Mouse (Mus musculus) Muller cell, postnatal 12 days (primary cell): ENCODE data around the gene Rsu1.
"Not testable (repeated sequence)": the region's sequence is repeated elsewhere in the genome, so short reads cannot be mapped to it uniquely, and the experiment has no call there.

ENCODE experiments used
- DNase-seq: peaks from one replicate; pipeline ENCODE4 v3.0.0-alpha.2; 2015; ENCODE audit errors: inconsistent ontology term

Gene Rsu1

GRCm38 (mm10) chr2:13224546-13224945, 46.7 kb downstream of the Rsu1 start:
- no peak for DNase-seq

- no peak for DNase-seq
Measured at GRCm38 (mm10) chr2:13223451-13223850, 47.8 kb downstream of the Rsu1 start.

GRCm38 (mm10) chr2:13220141-13220540, 51.1 kb downstream of the Rsu1 start:
- DNase-seq, result no peak

DNA sequence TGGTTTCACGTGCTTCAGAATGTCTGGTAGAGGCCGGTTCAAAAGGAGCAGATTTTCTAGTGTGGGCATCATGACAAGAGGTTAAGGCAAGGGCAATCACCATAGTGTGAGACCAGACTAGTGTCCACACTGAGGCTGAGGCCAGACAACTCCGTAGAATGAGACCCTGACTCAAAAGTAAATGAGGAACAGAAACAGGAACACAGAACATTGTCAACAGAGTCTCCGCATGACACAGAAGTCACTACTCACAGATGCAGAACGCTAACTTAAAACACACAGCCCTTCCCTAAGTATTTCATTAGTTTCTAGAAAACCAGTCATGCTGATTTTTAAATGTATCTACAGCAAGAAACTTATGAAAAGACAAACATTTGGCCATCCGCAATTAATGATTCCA, 53.1 kb downstream of the Rsu1 start:
- DNase-seq, result no peak

GRCm38 (mm10) chr2:13206825-13207224, 64.4 kb downstream of the Rsu1 start:
- no peak for DNase-seq

- no peak for DNase-seq
Measured at GRCm38 (mm10) chr2:13206367-13206766, 64.8 kb downstream of the Rsu1 start.

GRCm38 (mm10) chr2:13202805-13203475, 68.3 kb downstream of the Rsu1 start:
- DNase-seq, result peak; percentile 94

- no peak for DNase-seq
Measured at GRCm38 (mm10) chr2:13199713-13200112, 71.5 kb downstream of the Rsu1 start.

DNA sequence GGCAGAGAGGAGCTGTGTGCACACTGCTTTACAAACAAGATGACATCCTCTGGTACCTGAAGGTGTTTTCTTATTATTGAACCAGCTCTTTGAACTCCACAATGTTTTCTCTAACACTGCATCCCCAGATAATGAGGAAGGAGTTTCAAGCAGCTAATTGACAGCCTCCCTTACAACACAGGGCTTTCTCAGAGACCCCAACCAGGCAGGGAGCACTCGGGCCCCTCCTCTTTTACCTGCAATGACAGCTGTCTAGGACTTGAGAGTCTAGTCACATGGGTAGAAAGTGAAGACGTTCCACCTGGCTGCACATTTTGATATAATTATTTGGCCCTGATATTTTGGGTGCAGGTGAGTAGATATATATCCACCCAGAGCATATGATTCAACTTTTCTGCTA, 72.2 kb downstream of the Rsu1 start:
- no peak for DNase-seq

GRCm38 (mm10) chr2:13195540-13195939, 75.7 kb downstream of the Rsu1 start:
- no peak for DNase-seq

DNA sequence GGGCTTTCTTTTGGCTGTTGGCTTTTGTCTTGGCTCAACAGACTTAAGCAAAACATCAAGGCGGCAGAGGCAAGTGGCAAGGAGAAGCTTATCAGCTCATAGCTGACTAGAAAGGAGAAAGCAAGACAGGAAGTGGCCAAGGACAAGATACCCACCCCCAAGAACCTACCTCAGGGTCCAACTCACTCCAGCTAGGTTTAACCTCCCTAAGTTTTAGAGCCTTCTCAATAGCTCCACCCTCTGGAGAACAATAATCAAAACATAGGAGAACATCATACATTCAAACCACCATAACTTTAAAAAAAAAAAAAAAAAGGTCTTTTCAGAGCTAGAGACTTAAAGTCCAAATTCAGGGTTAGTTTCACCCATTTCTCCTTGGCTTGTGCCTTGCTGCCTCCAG, 79.1 kb downstream of the Rsu1 start:
- DNase-seq, result no peak

DNA sequence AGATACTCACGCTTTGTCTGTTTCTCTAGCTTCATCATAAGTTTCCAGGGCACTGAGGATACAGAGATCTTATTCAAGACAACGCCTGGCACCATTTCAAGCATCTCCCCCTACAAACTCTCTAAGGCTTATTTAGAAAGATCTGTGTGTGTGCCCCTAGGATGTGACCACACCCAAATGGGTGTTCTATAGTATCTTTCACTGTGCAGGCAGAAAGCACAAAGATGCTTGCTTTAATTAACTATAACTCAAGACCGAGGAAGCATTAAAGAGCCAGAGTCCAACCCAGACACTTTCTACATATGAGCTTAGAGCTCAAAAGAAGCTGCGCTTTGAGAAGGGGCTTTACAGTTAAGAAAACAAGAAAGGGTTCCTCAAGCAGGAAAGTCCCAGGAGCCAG, 80.4 kb downstream of the Rsu1 start:
- no peak for DNase-seq

DNA sequence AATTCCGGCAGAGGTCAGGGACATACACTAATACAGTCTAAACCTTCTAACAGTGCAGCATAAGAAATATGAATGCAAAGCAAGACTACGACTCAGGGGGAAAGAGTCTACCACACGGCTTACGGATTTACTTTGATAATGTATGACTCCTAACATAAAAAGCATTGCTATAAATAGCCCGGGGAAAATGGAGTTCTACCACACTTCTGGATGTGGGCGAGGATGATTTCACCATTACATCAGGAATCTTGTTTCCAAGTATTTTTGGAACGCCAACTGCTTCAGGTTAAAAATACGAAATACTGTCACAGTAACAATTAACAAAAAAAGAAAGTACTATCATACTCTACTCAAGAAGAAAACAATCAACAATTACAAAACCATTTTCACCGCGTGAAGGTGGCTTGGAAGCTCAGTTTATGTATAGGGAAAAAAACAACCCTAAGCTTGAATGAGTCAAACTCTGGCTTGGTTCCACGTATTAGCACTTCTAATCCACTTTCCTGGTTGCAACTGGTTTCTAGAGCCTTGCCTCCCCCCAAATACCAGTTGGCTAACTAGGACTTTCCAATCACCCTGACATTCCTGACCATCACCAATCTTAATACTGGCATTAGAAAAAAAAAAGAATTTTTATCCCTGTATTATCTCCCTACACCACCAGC, 82.3 kb downstream of the Rsu1 start:
- no peak for DNase-seq

DNA sequence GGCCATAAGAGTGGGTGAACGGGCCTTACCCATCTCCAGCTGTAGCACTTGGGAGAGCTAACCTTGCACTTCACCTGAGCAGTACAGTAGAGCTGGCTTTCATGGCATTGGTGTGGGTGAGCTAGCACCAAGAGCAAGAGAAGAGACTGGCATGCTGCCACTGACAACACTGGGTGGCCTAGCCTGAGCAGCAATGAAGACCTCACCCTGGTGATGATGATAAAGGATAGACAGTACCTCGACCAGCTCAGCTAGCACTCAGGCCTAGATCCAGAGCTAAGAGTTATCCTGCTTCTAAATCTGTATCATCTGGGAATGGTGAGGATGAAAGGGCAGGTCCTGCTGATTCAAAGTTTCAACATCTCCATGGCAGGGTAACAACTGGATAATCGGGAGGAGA, 88.1 kb downstream of the Rsu1 start:
- no peak for DNase-seq

GRCm38 (mm10) chr2:13181899-13182298, 89.3 kb downstream of the Rsu1 start:
- not testable (repeated sequence) for DNase-seq

- DNase-seq, result no peak
Measured at GRCm38 (mm10) chr2:13177698-13178395, 93.4 kb downstream of the Rsu1 start.

GRCm38 (mm10) chr2:13176304-13176620, 95.0 kb downstream of the Rsu1 start:
- no peak for DNase-seq

GRCm38 (mm10) chr2:13175536-13176303, 95.5 kb downstream of the Rsu1 start:
- no peak for DNase-seq

DNA sequence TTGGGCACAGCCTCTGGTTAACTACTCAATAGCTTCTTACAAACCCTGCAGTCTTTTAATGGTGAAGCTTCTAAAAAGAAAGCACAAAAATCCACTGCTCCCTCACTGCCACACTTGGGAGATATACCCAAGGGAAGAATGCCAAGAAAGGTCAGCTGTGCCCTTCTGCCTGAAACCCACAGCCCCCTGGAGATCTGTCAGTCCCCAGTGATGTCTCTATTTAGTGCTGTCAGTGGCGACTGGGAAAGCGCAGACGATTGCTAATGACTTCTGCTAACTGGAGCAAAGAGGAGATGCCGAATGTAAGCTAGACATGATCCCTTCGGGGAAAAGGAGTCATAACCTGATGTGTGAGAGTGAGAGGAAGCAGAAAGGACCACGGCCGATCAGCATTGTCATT, 96.8 kb downstream of the Rsu1 start:
- DNase-seq, result no peak

- no peak for DNase-seq
Measured at GRCm38 (mm10) chr2:13170651-13171050, 100.6 kb downstream of the Rsu1 start.

- DNase-seq, result no peak
Measured at GRCm38 (mm10) chr2:13169962-13170361, 101.3 kb downstream of the Rsu1 start.

- peak; percentile 11 for DNase-seq
Measured at GRCm38 (mm10) chr2:13169158-13169890, 101.9 kb downstream of the Rsu1 start.
